8 mouse cellular contexts compared by ENCODE assay signal in the genomic region with DNA sequence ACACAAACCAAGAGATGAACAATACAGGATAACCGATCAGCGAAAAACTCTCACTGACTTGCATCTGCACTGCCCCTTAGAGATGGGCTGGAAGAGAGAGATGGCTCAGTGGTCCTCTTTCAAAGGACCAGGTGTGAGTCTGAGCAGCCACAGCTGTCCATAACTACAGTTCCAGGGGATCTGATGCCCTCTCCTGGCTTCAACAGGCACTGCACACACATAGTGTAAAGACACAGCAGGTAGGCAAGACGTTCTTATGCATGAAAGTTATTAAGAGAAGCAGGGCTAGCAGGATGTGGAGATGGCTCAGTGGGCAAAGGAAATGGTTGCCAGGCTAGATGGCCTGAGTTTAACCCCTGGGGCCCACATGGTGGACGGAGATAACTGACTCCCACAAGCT. TPM values are rescaled to one million over a fixed set of nuclear protein-coding genes. Genes with fewer than 3 reads are reported as not detected.
DNase-seq lines count a peak whose midpoint lies in the region; ATAC-seq lines count a peak whose summit lies in the region.

No protein-coding gene starts in this region.

- peak overlapping the region; percentile 91 for H3K27ac ChIP-seq in forebrain, embryonic 10.5 days
- no peak overlapping the region for H3K27ac ChIP-seq in forebrain, embryonic 16.5 days (ENCODE audit: low read length)

- 0 out of 2 replicates have a peak, but pooled peaks cover 4% of the 10 kb centered on the region for H3K27me3 ChIP-seq in forebrain, embryonic 10.5 days (ENCODE audit: poor library complexity, severe bottlenecking)
- no peaks in the 10 kb centered on the region for H3K27me3 ChIP-seq in forebrain, embryonic 16.5 days (replicated peaks; ENCODE audit: control insufficient read depth, insufficient read depth, low read length)

- H3K9me3 ChIP-seq in forebrain, embryonic 10.5 days, result no peaks in the 10 kb centered on the region
- no peaks in the 10 kb centered on the region for H3K9me3 ChIP-seq in forebrain, embryonic 16.5 days (ENCODE audit: control insufficient read depth, low read length)

- no peak for ATAC-seq in forebrain, embryonic 16.5 days

- H3K36me3 ChIP-seq in forebrain, embryonic 10.5 days (replicated peaks), result no peaks in the 10 kb centered on the region
- H3K36me3 ChIP-seq in forebrain, embryonic 16.5 days (ENCODE audit: control insufficient read depth, insufficient read depth), result no peaks in the 10 kb centered on the region

- 70% methylated on average over 4 of the region's 4 CpGs for WGBS in forebrain, embryonic 10.5 days
- 71% methylated on average over 4 of the region's 4 CpGs for WGBS in forebrain, embryonic 16.5 days

- H3K4me2 ChIP-seq in forebrain, embryonic 16.5 days (ENCODE audit: low read length), result no peak overlapping the region

- H3K9ac ChIP-seq in forebrain, embryonic 16.5 days (replicated peaks; ENCODE audit: low read depth, low read length), result no peak overlapping the region

- no peak for DNase-seq in forebrain, embryonic 10.5 days (ENCODE audit: extremely low spot score, low spot score)
- peak; percentile 27 for DNase-seq in thymus, postnatal 25 days
- no peak for DNase-seq in thymus, adult 18-20 months
- peak; percentile 43 to 54 for DNase-seq in lung, postnatal 4 days
- no peak for DNase-seq in frontal cortex, postnatal 25 days (ENCODE audit: low spot score in 2 of 2)
- no peak for DNase-seq in urinary bladder, postnatal 4 days (ENCODE audit: low spot score in 2 of 2)
- DNase-seq in kidney, adult 11 months, result no peak

- H3K4me1 ChIP-seq in forebrain, embryonic 10.5 days, result peaks cover 66% of the 10 kb centered on the region
- peaks cover 15% of the 10 kb centered on the region for H3K4me1 ChIP-seq in forebrain, embryonic 16.5 days (replicated peaks; ENCODE audit: control insufficient read depth, insufficient read depth, low read length)

- H3K4me3 ChIP-seq in forebrain, embryonic 10.5 days, result no peak overlapping the region
- no peak overlapping the region for H3K4me3 ChIP-seq in forebrain, embryonic 16.5 days (replicated peaks; ENCODE audit: low read length)

RNA-seq across cellular contexts. Expression of a gene that starts 13.6 kb away (rescaled TPM):
- polyA plus RNA-seq in forebrain, embryonic 10.5 days (2016; fragmentation: Nextera tagmentation; extraction: Ambion mirVana), result 4.3 and 5.2 TPM in 2 replicates
- 4.1 and 4.6 TPM in 2 replicates for polyA plus RNA-seq in forebrain, embryonic 16.5 days (2015; fragmentation: Nextera tagmentation; extraction: Ambion mirVana)

Comparison
In these comparisons a context has a peak if more than half of its experiments do, and no peak if none do; other contexts are left out.
1. DNase-seq: peak in thymus, postnatal 25 days (single experiment) and lung, postnatal 4 days (2 of 2); none in forebrain, embryonic 10.5 days (single experiment), thymus, adult 18-20 months (0 of 2), frontal cortex, postnatal 25 days (0 of 2), urinary bladder, postnatal 4 days (0 of 2) and kidney, adult 11 months (single experiment).